Mouse (Mus musculus) spleen, adult 2 months (tissue): ENCODE measurements around the gene Rptn.

ENCODE experiments used
- CTCF ChIP-seq: fragments of 200-500 bp; IDR thresholded peaks from 2 replicates; pipeline ENCODE4 v1.5.1; 2011; ENCODE audit warnings: mild to moderate bottlenecking, inconsistent platforms; ENCODE audit not compliant: insufficient read depth, insufficient read length, insufficient replicate concordance; ENCODE audit errors: extremely low read depth
- POLR2A ChIP-seq: fragments of 200-500 bp; IDR thresholded peaks from 2 replicates; pipeline ENCODE4 v1.6.1; 2011; ENCODE audit warnings: low read depth, low read length, inconsistent platforms

DNA sequence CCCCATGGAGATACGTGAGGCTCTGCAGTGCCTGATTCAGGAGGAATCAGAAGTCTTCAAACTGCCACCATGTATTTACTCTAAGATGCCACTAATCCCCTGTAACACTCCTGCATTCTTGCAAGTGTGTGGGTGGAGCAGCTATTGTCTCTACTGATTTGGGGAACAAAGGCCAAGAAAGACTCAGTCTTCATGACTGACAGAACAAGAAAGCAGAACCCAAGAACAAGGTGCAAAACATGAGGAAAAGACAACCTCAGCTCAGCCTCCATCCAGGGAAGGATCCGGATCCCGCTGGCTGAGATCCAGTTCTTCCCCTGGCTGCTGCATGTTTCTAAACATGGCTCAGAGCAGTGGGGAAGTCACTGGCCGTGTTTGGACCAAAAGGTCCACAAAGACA is 15.4 kb upstream of the Rptn start:
- TF ChIP-seq CTCF (no peak), POLR2A (no peak)
